Mouse (Mus musculus) MEL (cell line): Measurements from ENCODE around the gene Ablim2. TPM values are rescaled to one million over a fixed set of nuclear protein-coding genes. Genes with fewer than 3 reads are reported as not detected.

ENCODE experiments used
- DNase-seq: peaks from one replicate; pipeline ENCODE4 v3.0.0; 2011; ENCODE audit warnings: low read depth, low spot score
- H3K27ac ChIP-seq: 2 replicates; pipeline ENCODE4 v1.5.1; 2012; ENCODE audit warnings: low read depth, mild to moderate bottlenecking, control low read depth, low read length, moderate library complexity; ENCODE audit not compliant: control insufficient read depth
- H3K27me3 ChIP-seq, 2 experiments: fragments of 150-350 bp in 1 of 2; sonication (generic) in 1 of 2; 2 replicates each; pipeline ENCODE4 v1.6.1; 2012; ENCODE audit warnings: low read length in 2 of 2, mild to moderate bottlenecking in 2 of 2, improper control_type of control experiment in 1 of 2, moderate library complexity in 1 of 2; ENCODE audit not compliant: insufficient read depth in 2 of 2, control insufficient read depth in 1 of 2
- H3K36me3 ChIP-seq, 2 experiments: 2 replicates each; pipeline ENCODE4 v1.6.1; 2012 to 2014; ENCODE audit warnings: low read length in 2 of 2, improper control_type of control experiment in 1 of 2, inconsistent platforms in 1 of 2, mild to moderate bottlenecking in 1 of 2; ENCODE audit not compliant: insufficient read depth in 2 of 2, control insufficient read depth in 1 of 2
- H3K4me1 ChIP-seq, 2 experiments: fragments of 150-350 bp in 1 of 2; sonication (generic) in 1 of 2; 2 replicates each; pipeline ENCODE4 v1.6.1; 2012; ENCODE audit warnings: low read length in 2 of 2, improper control_type of control experiment in 1 of 2, mild to moderate bottlenecking in 1 of 2; ENCODE audit not compliant: insufficient read depth in 2 of 2, control insufficient read depth in 1 of 2
- H3K4me3 ChIP-seq, 2 experiments: fragments of 150-350 bp in 1 of 2; sonication (generic) in 1 of 2; 2 replicates each; pipeline ENCODE4 v1.5.1; 2012; ENCODE audit warnings: low read depth in 2 of 2, low read length in 2 of 2, mild to moderate bottlenecking in 2 of 2, moderate library complexity in 2 of 2, control low read depth in 1 of 2, improper control_type of control experiment in 1 of 2; ENCODE audit not compliant: control insufficient read depth in 1 of 2, insufficient read depth in 1 of 2
- H3K79me2 ChIP-seq: 2 replicates; pipeline ENCODE4 v1.6.1; 2012; ENCODE audit warnings: mild to moderate bottlenecking, low read length, moderate library complexity; ENCODE audit not compliant: control insufficient read depth, poor library complexity, insufficient read depth
- H3K9ac ChIP-seq: 2 replicates; pipeline ENCODE4 v1.6.1; 2012; ENCODE audit warnings: low read depth, mild to moderate bottlenecking, control low read depth, low read length, moderate library complexity; ENCODE audit not compliant: control insufficient read depth, poor library complexity, severe bottlenecking
- H3K9me3 ChIP-seq: fragments of 150-350 bp; sonication (generic); replicated peaks from 2 replicates; pipeline ENCODE4 v1.6.1; 2012; ENCODE audit warnings: mild to moderate bottlenecking, low read length, improper control_type of control experiment, moderate library complexity; ENCODE audit not compliant: insufficient read depth
- CHD2 ChIP-seq: IDR thresholded peaks from 2 replicates; pipeline ENCODE4 v1.6.1; 2011; ENCODE audit warnings: low read length, improper control_type of control experiment
- GATA1 ChIP-seq: IDR thresholded peaks from 2 replicates; pipeline ENCODE4 v1.6.1; 2011; ENCODE audit warnings: low read depth, low read length, improper control_type of control experiment
- HCFC1 ChIP-seq: IDR thresholded peaks from 2 replicates; pipeline ENCODE4 v1.6.1; 2012; ENCODE audit warnings: low read depth, mild to moderate bottlenecking, inconsistent platforms, low read length, improper control_type of control experiment, moderate library complexity
- KAT2A ChIP-seq: conservative IDR thresholded peaks from 2 replicates; pipeline ENCODE4 v1.6.1; 2012; ENCODE audit warnings: low read depth, low read length, improper control_type of control experiment, inconsistent platforms
- MAFK ChIP-seq: IDR thresholded peaks from 2 replicates; pipeline ENCODE4 v1.6.1; 2011; ENCODE audit warnings: low read depth, mild to moderate bottlenecking, low read length, improper control_type of control experiment, borderline replicate concordance
- MEF2A ChIP-seq: IDR thresholded peaks from 2 replicates; pipeline ENCODE4 v1.6.1; 2014; ENCODE audit warnings: low read depth, mild to moderate bottlenecking, inconsistent platforms, low read length, improper control_type of control experiment; ENCODE audit not compliant: poor library complexity, insufficient replicate concordance, severe bottlenecking; ENCODE audit errors: extremely low read depth
- MYB ChIP-seq: IDR thresholded peaks from 2 replicates; pipeline ENCODE4 v1.6.1; 2011; ENCODE audit warnings: mild to moderate bottlenecking, low read depth, low read length, improper control_type of control experiment
- MYC ChIP-seq: IDR thresholded peaks from 2 replicates; pipeline ENCODE4 v1.6.1; 2011; ENCODE audit warnings: low read depth, mild to moderate bottlenecking, low read length, improper control_type of control experiment, moderate library complexity
- NELFE ChIP-seq: IDR thresholded peaks from 2 replicates; pipeline ENCODE4 v1.6.1; 2011; ENCODE audit warnings: low read depth, low read length, improper control_type of control experiment
- NRF1 ChIP-seq: IDR thresholded peaks from 2 replicates; pipeline ENCODE4 v1.6.1; 2014; ENCODE audit warnings: low read depth, mild to moderate bottlenecking, inconsistent platforms, low read length, improper control_type of control experiment, moderate library complexity; ENCODE audit not compliant: poor library complexity, insufficient read depth, severe bottlenecking
- POLR2A ChIP-seq, 2 experiments: IDR thresholded peaks; 2 replicates each; pipeline ENCODE4 v1.6.1; 2011 to 2012; ENCODE audit warnings: low read length in 2 of 2, mild to moderate bottlenecking in 2 of 2, control low read depth in 1 of 2, improper control_type of control experiment in 1 of 2, low read depth in 1 of 2, moderate library complexity in 1 of 2; ENCODE audit not compliant: control insufficient read depth in 1 of 2, insufficient read depth in 1 of 2, poor library complexity in 1 of 2
- POLR2AphosphoS2 ChIP-seq: IDR thresholded peaks from 2 replicates; pipeline ENCODE4 v1.6.1; 2011; ENCODE audit warnings: low read length, improper control_type of control experiment
- SMC3 ChIP-seq: IDR thresholded peaks from 2 replicates; pipeline ENCODE4 v1.6.1; 2011; ENCODE audit warnings: low read depth, low read length, improper control_type of control experiment
- TBP ChIP-seq: IDR thresholded peaks from 2 replicates; pipeline ENCODE4 v1.8.0; 2011; ENCODE audit warnings: low read depth, low read length, improper control_type of control experiment
- TCF12 ChIP-seq: IDR thresholded peaks from 2 replicates; pipeline ENCODE4 v1.6.1; 2014; ENCODE audit warnings: low read depth, mild to moderate bottlenecking, inconsistent platforms, low read length, improper control_type of control experiment, moderate library complexity
- UBTF ChIP-seq: IDR thresholded peaks from 2 replicates; pipeline ENCODE4 v1.6.1; 2012; ENCODE audit warnings: low read depth, mild to moderate bottlenecking, inconsistent platforms, low read length, improper control_type of control experiment, moderate library complexity, borderline replicate concordance; ENCODE audit not compliant: insufficient read depth
- USF2 ChIP-seq, 2 experiments: IDR thresholded peaks; 2 replicates each; pipeline ENCODE4 v1.6.1; 2011 to 2012; ENCODE audit warnings: improper control_type of control experiment in 2 of 2, low read length in 2 of 2, borderline replicate concordance in 1 of 2, inconsistent platforms in 1 of 2, low read depth in 1 of 2, mild to moderate bottlenecking in 1 of 2; ENCODE audit not compliant: insufficient read depth in 1 of 2
- ZKSCAN1 ChIP-seq: IDR thresholded peaks from 2 replicates; pipeline ENCODE4 v1.6.1; 2012; ENCODE audit warnings: low read depth, mild to moderate bottlenecking, inconsistent platforms, low read length, improper control_type of control experiment, moderate library complexity
- ZMIZ1 ChIP-seq: IDR thresholded peaks from 2 replicates; pipeline ENCODE4 v1.6.1; 2012; ENCODE audit warnings: low read depth, mild to moderate bottlenecking, inconsistent platforms, low read length, improper control_type of control experiment, moderate library complexity
- ZNF384 ChIP-seq: IDR thresholded peaks from 2 replicates; pipeline ENCODE4 v1.6.1; 2012; ENCODE audit warnings: low read depth, mild to moderate bottlenecking, inconsistent platforms, low read length, improper control_type of control experiment
- polyA plus RNA-seq, 2 experiments: library from polyadenylated mRNA; stranded (reverse) in 1 of 2; unstranded in 1 of 2; fragments of >175 nt in 1 of 2; fragments of >200 nt in 1 of 2; gene quantifications; 2 replicates each; pipeline versions ENCODE4 v1.2.1 to v1.2.4; 2012; ENCODE audit warnings: low replicate concordance in 2 of 2, low read depth in 1 of 2; ENCODE audit not compliant: insufficient read length in 2 of 2, insufficient read depth in 1 of 2, missing spikeins in 1 of 2
- total RNA-seq: library from RNA; depleted of rRNA; stranded (reverse); fragments of 300-350 nt; gene quantifications from 2 replicates; pipeline ENCODE4 v1.2.3, GENCODE M21; 2012

Gene Ablim2
- total and polyA plus RNA-seq, 3 experiments = not detected

GRCm38 (mm10) chr5:35926511-35926910, 168.8 kb downstream of the Ablim2 start:
- no peak overlapping the region for H3K9ac ChIP-seq
- no peak overlapping the region for H3K4me3 ChIP-seq
- H3K4me1 ChIP-seq = no peaks in the 10 kb centered on the region

GRCm38 (mm10) chr5:35931296-35931695, 173.6 kb downstream of the Ablim2 start:
- DNase-seq = no peak
- no peak for TF ChIP-seq POLR2A (IDR thresholded peaks at IDR 0.05; ENCODE audit: control insufficient read depth in 1 of 2, insufficient read depth in 1 of 2, low read depth in 1 of 2, low read length in 2 of 2, poor library complexity in 1 of 2)
- no peak for TF ChIP-seq MEF2A
- no peak for TF ChIP-seq CHD2
- TF ChIP-seq MYB = no peak
- no peak for TF ChIP-seq MAFK
- no peak for TF ChIP-seq TCF12
- TF ChIP-seq POLR2AphosphoS2 = no peak
- no peak for TF ChIP-seq KAT2A
- no peak for TF ChIP-seq SMC3
- no peak for TF ChIP-seq ZKSCAN1
- TF ChIP-seq HCFC1 = no peak
- TF ChIP-seq NELFE = no peak
- no peak for TF ChIP-seq UBTF
- no peak for TF ChIP-seq TBP
- TF ChIP-seq GATA1 = no peak
- TF ChIP-seq ZNF384 = no peak
- TF ChIP-seq MYC = no peak
- TF ChIP-seq USF2 (IDR thresholded peaks at IDR 0.05; ENCODE audit: borderline replicate concordance in 1 of 2, insufficient read depth in 1 of 2, low read depth in 1 of 2, low read length in 2 of 2) = no peak
- no peak for TF ChIP-seq NRF1

More at GRCm38 (mm10) chr5:35926511-35926910, 168.8 kb downstream of the Ablim2 start:
- no peaks in the 10 kb centered on the region for H3K9me3 ChIP-seq
- no peaks in the 10 kb centered on the region for H3K79me2 ChIP-seq
- no peaks in the 10 kb centered on the region for H3K36me3 ChIP-seq
- TF ChIP-seq SMC3 (no peak), ZKSCAN1 (no peak), MAFK (no peak), ZMIZ1 (no peak), TCF12 (no peak), TBP (no peak), CHD2 (no peak), POLR2AphosphoS2 (no peak)
- no peak for DNase-seq
- no peaks in the 10 kb centered on the region for H3K27me3 ChIP-seq
- no peak overlapping the region for H3K27ac ChIP-seq

More at GRCm38 (mm10) chr5:35931296-35931695, 173.6 kb downstream of the Ablim2 start:
- no peaks in the 10 kb centered on the region for H3K4me1 ChIP-seq
- H3K27me3 ChIP-seq = no peaks in the 10 kb centered on the region
- H3K9ac ChIP-seq = no peak overlapping the region
- H3K79me2 ChIP-seq = no peaks in the 10 kb centered on the region
- H3K9me3 ChIP-seq = no peaks in the 10 kb centered on the region
- H3K36me3 ChIP-seq = no peaks in the 10 kb centered on the region
- no peak overlapping the region for H3K27ac ChIP-seq
- H3K4me3 ChIP-seq = no peak overlapping the region
